Mouse (Mus musculus) cerebellum, postnatal 36 days (tissue): ENCODE measurements around the gene Gna12.

ENCODE experiments used
- DNase-seq, 2 experiments: peaks; one replicate each; pipeline ENCODE4 v3.0.0; 2021 to 2022; ENCODE audit warnings: mixed read lengths in 2 of 2

Gna12 gene

GRCm38 (mm10) chr5:140794753-140795152 lies 35.5 kb downstream of the Gna12 start:
- DNase-seq = no peak

DNA sequence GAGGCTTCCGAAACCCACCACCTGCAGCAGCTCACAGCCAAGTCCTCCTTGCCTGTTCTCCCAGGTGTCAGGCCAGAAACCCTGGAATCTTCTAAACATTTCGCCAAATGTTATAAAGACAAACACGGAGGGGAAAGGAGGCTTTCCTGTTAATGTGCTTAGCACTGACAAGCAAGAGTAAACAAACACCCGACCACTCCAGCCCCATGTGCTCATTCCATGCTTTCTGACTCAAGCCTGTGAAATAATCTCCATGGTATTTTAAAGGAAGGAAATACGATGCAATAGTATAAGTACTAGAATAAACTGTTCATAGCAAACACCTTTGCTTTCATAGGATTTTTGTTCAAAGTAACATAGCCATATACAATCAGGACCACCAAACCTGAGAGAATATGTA lies 38.0 kb downstream of the Gna12 start:
- DNase-seq = no peak

DNA sequence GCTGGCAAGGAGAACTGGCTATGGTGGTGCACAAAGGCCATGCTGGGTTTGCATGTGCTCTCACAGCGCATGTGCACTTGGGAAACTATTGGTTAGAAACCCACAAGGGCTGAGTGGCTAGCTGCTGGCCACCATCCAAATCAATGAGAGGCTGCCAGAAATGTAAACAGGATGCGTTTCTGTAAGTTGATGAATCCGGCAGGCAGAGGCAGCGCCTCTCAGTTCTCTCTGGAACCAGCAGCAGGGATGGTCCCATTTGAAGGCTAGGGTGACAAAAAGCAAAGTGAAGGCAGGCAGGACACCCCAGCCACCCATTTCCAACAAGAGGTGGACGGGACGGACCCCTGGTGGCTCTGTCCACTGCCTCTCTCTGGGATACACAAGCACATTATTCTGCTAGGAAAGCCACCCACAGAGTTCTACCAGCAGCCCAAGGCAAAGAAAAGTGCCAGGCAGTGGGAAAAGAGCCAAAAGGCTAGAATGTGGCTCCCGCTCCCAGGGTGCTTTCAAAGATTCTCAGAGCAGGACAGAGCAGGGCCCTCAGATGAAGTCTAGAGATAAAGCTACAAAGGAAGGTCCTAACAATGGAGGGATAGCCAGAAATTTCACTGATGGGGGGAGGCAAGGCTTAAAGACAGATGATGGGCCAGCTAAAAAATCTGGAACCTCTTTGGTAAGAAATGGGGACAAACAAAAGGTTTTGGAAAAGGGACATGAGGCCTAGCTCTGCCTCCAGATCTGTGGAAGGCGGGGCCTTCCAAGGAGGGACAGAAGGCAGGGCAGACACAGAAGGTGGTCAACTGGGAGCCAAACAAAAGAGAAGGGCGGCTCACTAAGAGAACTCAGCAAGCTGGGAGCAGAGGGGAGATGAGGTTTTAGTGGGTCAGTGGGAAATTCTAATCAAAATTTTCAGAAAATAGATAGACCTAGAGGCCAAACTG lies 39.0 kb downstream of the Gna12 start:
- peak; percentile 33 to 54 for DNase-seq

DNA sequence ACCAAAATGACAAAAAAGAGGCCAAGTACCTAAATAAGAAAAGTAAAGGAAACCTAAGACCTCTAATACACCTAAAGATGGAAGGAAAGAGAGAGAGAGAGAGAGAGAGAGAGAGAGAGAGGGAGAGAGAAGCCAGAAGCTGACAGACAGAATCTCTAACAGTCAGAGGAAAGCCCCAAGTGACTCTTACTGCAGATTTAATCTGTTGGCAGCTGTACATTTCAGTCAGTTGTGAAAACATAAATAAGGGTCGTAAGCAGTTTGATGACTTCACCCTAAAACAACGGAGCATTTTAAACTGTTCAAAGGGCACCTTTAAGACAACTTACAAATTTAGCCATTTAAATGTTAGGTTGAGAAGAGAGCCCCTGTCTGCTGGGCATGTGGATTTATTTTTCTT lies 39.8 kb downstream of the Gna12 start:
- no peak for DNase-seq

DNA sequence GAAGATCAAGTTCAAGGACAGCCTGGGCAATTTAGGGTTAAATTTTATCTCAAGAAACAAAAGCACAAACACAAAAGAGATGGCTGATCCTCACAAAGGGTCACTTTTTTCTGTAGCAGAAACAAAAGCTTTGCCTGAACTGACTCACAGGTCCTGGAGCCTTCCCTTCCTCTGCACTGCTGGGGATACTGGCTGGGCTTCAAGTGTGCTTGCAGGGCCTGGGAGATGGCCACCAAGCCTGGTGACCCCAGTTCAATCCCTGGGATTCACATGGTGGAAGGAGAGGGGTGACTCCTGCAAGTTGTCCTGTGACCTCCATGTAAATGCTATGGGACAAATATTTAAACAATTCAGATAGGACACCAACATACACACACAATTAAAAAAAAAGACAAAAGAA lies 40.7 kb downstream of the Gna12 start:
- DNase-seq = no peak

DNA sequence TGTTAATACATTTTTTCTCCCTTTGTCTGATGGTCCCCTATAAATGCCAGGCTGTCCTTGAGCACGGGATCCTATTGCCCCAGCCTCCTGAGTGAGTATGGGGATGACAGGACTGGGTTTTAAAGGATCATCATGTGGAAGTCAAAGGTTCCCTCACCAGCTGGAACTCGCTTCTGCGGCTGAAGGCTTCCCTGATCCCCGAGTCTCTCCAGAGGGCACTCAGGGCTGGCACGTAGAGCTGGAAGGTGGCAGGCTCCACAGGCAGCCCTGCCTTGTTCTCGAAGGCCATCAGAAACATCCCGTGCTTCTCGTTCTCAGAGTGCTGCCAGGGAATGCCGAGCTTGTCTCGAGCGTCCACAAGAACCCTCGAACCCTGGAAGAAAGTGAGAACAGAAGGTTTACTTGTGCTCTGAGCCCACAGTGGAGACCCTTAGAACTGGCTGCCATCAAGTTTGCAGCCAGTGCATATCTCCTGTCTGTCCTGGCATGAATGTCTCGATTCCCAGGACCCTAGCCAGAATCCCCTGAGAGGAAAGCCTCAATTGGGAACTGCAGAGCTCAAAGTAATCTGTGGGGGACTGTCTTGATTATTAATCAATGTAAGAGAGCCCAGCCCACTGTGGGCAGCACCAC lies 44.9 kb downstream of the Gna12 start:
- no peak for DNase-seq

- no peak for DNase-seq
Observed at GRCm38 (mm10) chr5:140784288-140784687, 45.9 kb downstream of the Gna12 start.

DNA sequence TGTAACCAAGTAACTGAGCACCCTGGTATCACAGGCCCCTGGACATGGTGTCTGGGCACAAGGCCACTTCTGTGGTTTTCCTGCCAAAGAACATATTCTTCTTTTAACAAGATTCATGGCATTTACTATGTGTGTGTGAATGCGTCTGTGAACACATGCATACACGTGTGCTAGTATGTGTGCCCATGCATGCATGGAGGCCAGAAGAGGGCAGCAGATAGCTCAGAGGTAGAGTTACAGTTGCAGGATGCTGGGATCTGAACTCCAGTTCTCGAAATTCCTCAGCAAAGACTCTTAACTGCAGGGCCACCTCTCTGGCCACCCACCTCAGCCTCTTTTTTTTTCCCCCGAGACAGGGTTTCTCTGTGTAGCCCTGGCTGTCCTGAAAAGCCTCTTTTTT lies 46.7 kb downstream of the Gna12 start:
- DNase-seq = no peak

DNA sequence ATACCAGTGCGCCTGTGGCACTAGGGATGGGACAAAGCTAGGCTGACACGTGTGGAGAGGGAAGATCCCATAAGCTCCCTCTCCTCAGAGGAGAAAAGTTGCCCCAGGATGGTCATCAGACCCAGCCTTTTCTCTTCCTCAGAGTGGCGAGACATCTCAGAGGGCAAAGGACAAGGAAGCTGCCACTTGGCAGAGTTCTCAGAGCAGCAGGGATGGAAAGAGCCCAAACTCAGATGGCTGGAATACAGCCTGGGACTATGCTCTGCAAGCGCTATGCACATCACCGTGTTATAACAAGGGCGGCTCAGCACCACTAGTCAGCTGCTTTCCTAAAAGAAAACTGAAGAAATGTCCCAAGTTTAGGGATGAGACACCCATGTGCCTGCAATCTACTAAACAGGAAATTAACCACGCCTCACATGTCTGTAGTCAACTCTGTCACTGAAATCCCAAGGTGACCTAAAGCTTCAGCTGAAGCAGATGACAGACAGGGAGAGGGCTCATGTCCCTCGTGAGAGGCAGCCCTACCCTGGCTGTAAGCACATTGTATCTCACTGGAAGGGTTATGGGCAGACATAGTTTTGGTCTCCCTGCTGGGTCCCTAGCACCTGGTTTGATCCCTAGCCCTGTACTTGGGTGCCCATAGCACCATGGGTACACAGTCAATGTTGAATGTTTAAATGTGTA lies 48.2 kb downstream of the Gna12 start:
- DNase-seq = no peak

DNA sequence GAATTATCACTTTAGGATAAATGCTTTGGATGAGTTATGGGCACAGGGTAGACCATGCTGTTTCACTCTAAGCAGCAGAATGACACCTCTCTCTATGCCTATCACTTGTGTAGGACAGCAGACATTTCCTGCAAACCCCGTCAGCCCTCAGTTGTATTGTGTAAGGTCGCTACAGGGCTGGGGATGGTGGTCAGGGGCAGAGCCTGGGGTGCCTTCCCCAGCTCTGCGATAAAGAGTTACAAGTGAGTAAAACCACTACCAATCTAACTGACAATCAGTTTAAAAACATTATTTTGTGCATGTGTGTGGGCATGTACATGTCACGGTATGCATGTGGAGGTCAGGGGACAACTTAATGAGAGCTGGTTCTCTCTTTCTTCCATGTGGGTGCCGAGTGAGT lies 49.1 kb downstream of the Gna12 start:
- DNase-seq = no peak

DNA sequence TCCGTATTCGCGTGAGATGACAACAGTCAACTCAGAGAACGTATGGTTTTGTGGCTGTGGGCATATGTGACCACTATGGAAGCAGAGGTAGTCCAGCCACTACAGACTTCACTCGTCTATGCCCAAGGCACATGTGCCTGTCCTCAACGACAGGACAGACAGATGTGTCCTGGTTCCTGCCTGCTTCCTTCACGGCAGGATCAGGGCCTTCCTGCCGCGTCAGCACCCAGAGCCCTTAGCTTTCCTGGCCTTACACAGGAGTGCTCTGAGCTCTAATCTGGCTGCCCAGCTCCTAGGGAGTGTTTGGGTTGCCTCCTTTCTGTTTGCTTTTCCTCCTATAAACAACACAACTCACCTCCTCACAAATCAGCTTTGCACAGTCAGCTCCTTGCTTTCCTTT lies 53.3 kb downstream of the Gna12 start:
- DNase-seq = no peak

DNA sequence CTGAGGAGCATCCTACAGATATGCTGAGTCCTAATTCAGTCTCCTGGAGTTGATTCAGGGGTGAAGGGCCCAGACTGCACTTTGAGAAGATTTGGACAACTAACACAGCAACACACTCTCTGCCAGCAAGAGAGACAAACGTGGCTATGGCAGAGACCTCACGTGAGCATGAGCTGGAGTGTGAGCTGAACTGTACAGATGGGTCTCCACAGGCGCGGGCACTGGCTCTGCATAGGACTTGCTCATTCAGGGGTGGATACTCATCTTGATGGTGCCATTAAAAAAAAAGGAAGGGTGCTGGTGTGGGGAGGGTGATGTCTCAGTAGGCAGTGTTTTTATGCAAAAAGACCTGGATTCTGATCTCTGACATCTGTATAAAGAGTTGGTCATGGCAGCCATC lies 55.1 kb downstream of the Gna12 start:
- no peak for DNase-seq

GRCm38 (mm10) chr5:140772158-140772557 lies 58.1 kb downstream of the Gna12 start:
- no peak for DNase-seq

- DNase-seq = no peak
Observed at GRCm38 (mm10) chr5:140771612-140772011, 58.6 kb downstream of the Gna12 start.

DNA sequence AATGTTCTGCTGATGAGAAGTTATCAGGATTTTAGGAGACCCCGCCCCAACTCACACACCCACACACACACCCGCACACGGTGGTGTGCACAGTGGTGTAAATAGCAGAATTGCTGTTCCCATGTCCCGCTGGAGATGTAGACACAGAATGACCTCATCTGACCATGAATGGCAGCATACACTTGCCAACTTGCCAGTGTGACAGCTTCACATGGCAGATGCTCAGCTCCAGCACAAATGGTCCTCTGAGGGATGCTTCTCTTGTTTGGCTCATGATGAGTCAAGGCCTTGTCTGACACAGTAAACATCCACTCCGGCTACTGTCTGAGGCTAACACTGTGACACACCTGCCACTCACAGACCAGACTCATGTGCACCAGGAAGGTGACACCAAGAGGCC lies 61.9 kb downstream of the Gna12 start:
- DNase-seq = peak; percentile 65

DNA sequence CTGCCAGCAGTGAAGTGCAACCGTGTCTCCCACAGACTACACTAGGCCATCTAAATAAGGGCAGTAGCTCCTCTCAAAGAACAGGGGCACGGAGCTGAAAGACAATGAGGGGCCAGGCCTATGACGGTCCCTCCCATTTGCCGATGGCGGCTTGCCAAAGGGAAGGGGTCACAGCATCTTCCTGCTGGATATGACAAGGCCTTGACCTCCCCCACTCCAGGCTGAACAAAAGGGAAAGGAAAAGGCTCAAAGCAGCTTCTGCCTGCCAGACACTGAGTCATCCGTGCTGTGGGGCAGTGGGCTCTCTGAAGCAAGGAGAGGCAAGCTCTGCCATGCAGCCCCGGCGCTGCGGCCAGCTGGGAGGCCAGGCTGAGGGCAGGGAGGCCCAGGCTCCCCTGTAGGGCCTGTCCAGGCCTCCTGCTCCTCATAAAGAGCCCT lies 62.5 kb downstream of the Gna12 start:
- peak; percentile 21 to 40 for DNase-seq

GRCm38 (mm10) chr5:140766566-140766965 lies 63.7 kb downstream of the Gna12 start:
- DNase-seq = no peak

DNA sequence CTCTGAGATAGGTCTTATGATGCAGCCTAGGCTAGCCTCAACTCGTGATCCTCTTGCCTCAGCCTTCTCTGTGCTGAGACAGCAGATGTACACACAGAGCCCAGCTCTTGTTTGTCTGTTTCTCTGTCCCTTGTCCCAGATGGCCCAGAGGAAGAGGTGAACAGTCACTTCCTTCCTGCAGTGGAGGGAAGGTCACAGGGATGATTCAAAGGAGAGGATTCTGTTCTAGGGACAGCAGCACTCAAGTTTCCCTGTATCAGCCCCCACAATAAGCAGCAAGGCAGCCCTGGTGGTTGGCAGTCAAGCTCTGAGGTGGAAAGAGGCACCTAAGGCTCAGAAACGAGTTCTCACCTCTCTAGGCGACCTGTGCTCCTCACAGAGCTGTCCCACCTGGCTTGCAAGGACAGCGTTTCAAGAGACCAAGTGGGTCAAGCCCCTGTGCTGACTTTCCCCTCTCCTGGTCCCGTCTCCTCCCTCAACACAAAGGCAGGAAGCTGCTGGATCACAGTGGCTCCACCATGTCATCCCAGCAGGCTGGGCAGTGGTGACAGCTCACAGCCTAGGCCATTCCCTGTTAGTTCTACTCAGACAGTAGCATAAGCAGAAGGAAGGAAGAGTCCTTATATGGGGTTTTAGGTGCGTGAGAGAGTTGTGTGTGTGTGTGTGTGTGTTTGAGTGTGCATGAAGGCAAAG lies 65.2 kb downstream of the Gna12 start:
- no peak for DNase-seq

DNA sequence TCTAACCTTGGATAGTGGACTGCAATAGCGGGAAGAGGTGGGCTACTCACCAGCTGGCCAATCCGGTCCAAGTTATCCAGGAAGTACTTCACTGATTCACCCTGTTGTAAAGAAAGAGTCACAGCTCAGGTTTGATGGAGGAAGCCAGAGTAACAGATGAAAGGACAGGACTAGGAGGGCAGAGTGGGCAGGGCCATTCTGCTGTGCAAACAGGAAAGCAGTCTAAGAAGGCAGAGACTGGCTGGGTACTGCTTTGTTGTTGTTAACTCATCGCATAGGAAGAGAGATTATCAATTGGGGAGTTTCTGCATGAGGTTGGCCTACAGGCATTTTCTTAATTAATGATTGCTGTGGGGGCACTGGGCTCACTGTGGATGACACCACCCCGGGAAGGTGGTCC lies 67.7 kb downstream of the Gna12 start:
- no peak for DNase-seq

DNA sequence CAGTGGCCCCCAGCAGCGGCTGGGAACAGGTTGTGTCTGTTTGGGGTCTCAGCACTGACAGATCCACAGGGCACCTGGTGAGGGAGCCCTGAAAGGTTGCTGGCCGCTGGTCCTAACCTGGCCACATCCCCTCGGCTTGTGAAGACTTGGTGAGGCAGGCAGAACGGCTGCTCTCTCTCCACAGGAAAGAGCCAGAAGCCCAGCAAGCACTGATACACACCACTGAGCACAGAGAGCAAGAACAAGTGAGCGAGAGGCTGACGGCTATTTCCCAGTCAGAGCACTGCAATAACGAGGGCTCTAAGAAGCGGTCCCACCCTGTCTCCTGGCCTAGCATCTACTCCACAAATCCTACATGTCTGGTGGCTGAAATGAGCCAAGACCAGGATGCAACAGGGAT lies 71.4 kb downstream of the Gna12 start:
- DNase-seq = no peak

DNA sequence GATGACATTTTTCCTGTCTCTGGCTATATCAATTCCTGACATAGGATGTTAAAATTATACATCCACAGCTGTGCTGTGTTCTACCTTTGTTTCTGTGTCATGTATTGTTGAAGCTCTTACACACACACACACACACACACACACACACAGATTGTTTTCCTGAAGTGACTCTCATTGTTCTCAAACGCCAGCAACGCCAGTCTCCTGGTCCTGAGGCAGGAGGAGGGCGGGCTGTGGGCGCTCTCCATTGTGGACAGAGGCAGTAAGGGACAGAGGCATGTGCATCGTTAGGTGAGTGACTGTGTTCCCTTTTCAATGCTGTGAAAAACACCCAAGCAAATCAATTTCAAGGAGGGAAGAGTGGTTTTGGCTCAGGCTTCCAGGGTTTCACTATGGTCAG lies 77.0 kb downstream of the Gna12 start:
- no peak for DNase-seq

- DNase-seq = no peak
Observed at GRCm38 (mm10) chr5:140752639-140753038, 77.6 kb downstream of the Gna12 start.

- no peak for DNase-seq
Observed at GRCm38 (mm10) chr5:140752041-140752440, 78.2 kb downstream of the Gna12 start.
